Mouse (Mus musculus) liver, adult 2 months (tissue): Measurements from ENCODE around the gene Spred2. TPM values are rescaled to one million over a fixed set of nuclear protein-coding genes. Genes with fewer than 3 reads are reported as not detected.
A peak's percentile ranks its signal among the peaks of the same experiment; 100 is the strongest.

Experiments used
- DNase-seq: peaks from one replicate; pipeline ENCODE4 v3.0.0-alpha.2; 2011; ENCODE audit warnings: low read depth, low spot score; ENCODE audit errors: extremely low read depth
- H3K27ac ChIP-seq: fragments of 200-500 bp; replicated peaks from 2 replicates; pipeline ENCODE4 v1.5.1; 2012; ENCODE audit warnings: low read depth, mild to moderate bottlenecking, control low read depth, inconsistent platforms, low read length; ENCODE audit not compliant: insufficient read depth
- H3K27me3 ChIP-seq: fragments of 200-500 bp; 2 replicates; pipeline ENCODE4 v1.6.1; 2012; ENCODE audit warnings: mild to moderate bottlenecking, moderate library complexity, low read length, inconsistent platforms; ENCODE audit not compliant: control insufficient read depth, insufficient read depth
- H3K36me3 ChIP-seq: fragments of 200-500 bp; 2 replicates; pipeline ENCODE4 v1.6.1; 2012; ENCODE audit warnings: low read length, inconsistent platforms; ENCODE audit not compliant: control insufficient read depth, insufficient read depth
- H3K4me1 ChIP-seq: fragments of 200-500 bp; 2 replicates; pipeline ENCODE4 v1.6.1; 2011; ENCODE audit warnings: low read length; ENCODE audit not compliant: control insufficient read depth, insufficient read depth
- H3K4me3 ChIP-seq: fragments of 200-500 bp; 2 replicates; pipeline ENCODE4 v1.5.1; 2011; ENCODE audit warnings: low read depth, mild to moderate bottlenecking, control low read depth, low read length, moderate library complexity; ENCODE audit not compliant: insufficient read depth
- H3K79me2 ChIP-seq: fragments of 200-500 bp; 2 replicates; pipeline ENCODE4 v1.6.1; 2012; ENCODE audit warnings: inconsistent platforms, mild to moderate bottlenecking, low read length, moderate library complexity; ENCODE audit not compliant: control insufficient read depth, insufficient read depth
- H3K9ac ChIP-seq: fragments of 200-500 bp; 2 replicates; pipeline ENCODE4 v1.6.1; 2012; ENCODE audit warnings: low read depth, mild to moderate bottlenecking, control low read depth, inconsistent platforms, low read length
- CTCF ChIP-seq: fragments of 200-500 bp; IDR thresholded peaks from 2 replicates; pipeline ENCODE4 v1.5.1; 2011; ENCODE audit warnings: low read depth, low read length, control low read depth
- POLR2A ChIP-seq: fragments of 200-500 bp; IDR thresholded peaks from 2 replicates; pipeline ENCODE4 v1.6.1; 2011; ENCODE audit warnings: low read length, control low read depth; ENCODE audit not compliant: insufficient read depth; ENCODE audit errors: extremely low read depth
- WGBS: fragments of 180-500 bp; shearing (Covaris S2); methylation state at CpG from one replicate; pipeline ENCODE4 v1.1.7; 2018; 5-methylcytosine and 5-hydroxymethylcytosine counted together
- polyA plus RNA-seq: library from polyadenylated mRNA; depleted of rRNA; stranded (reverse); fragments of >200 nt; gene quantifications from 2 replicates; pipeline ENCODE4 v1.2.3, GENCODE M21; 2012
- total RNA-seq: library from RNA; depleted of rRNA; stranded (reverse); fragments of >200 nt; gene quantifications from 2 replicates; pipeline ENCODE4 v1.2.3, GENCODE M21; 2014

Gene Spred2
- total and polyA plus RNA-seq, 2 experiments = 3.1 to 5.2 TPM

- Histone ChIP-seq H3K27ac (no peak overlapping the region), H3K9ac (no peak overlapping the region), H3K4me3 (no peak overlapping the region), H3K36me3 (no peaks in the 10 kb centered on the region), H3K79me2 (peaks cover 18% of the 10 kb centered on the region; the same call in 1 of the 2 replicates), H3K27me3 (no peaks in the 10 kb centered on the region), H3K4me1 (peaks cover 14% of the 10 kb centered on the region)
- 63% methylated on average over 2 of the region's 2 CpGs for WGBS
- TF ChIP-seq CTCF (no peak), POLR2A (no peak)
- DNase-seq = no peak
These were observed 2.6 kb downstream of the Spred2 start for GRCm38 (mm10) chr11:19926843-19927120.

DNA sequence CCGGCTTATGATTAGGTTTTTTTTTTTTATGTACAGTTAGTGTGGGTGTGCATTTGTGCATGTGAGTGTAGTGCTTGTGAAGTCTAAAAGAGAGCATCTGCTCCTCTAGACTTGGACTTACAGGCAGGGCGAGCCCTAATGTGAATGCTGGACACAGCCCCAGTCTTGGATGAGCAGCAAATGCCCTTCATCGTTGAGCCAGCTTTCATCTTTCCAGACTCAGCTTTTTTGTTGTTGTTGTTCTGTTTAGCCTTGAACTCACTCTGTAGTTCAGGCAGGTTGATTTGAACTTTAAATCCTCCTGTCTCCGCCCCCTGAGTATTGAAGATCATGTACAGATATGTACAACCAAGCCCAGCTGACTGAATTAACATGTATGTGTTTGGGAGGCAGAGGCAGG lies 4.5 kb downstream of the Spred2 start:
- H3K36me3 ChIP-seq = no peaks in the 10 kb centered on the region
- no peak for TF ChIP-seq CTCF
- TF ChIP-seq POLR2A = no peak

DNA sequence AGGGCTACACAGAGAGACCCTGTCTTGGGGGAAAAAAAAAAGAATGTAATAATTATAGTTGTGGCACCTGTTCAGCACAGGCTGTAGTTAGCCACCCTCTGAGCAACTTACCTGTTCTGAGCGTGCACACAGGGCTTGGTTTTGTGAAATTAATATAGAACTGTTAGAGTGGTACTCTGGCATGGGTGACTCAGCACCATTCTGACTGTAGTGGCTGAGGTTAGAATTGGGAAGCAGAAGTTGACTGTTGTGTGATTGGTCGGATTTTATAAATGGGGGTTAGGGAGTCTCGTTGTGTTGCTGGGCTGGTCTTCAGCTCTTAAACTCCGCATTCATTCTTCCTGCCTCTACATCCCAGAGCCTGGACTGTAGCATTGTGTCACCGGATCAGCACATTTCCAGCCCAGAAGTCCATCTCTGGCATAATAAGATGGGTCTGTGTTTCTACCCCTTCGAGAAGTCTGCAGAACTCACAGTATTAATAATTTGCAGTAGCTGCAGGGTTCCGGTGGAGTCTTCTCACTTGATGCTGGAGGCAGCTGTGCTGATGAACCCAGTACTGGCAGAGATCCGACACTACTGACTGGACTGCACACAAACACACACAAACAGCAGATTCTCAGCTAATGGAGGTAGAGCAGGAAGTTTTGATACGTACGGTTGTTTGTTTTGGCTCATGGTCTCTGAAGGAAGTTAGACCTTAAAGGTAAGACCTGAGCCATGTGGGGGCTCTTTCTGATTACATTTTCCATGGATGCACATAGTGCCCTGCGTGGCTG lies 5.1 kb downstream of the Spred2 start:
- DNase-seq = peak; percentile 54
- no peak overlapping the region for H3K9ac ChIP-seq
- H3K4me1 ChIP-seq = peaks cover 14% of the 10 kb centered on the region
- no peak overlapping the region for H3K4me3 ChIP-seq
- TF ChIP-seq CTCF = no peak
- TF ChIP-seq POLR2A = no peak
- WGBS = 52% methylated on average over 11 of the region's 11 CpGs
- H3K27me3 ChIP-seq = no peaks in the 10 kb centered on the region
- no peak overlapping the region for H3K27ac ChIP-seq
- H3K79me2 ChIP-seq = peaks cover 27% of the 10 kb centered on the region
- no peaks in the 10 kb centered on the region for H3K36me3 ChIP-seq

More for the DNA sequence above, 4.5 kb downstream of the Spred2 start:
- H3K27ac ChIP-seq = no peak overlapping the region
- H3K4me3 ChIP-seq = no peak overlapping the region
- peaks cover 14% of the 10 kb centered on the region for H3K4me1 ChIP-seq
- 56% methylated on average over 4 of the region's 4 CpGs for WGBS
- DNase-seq = peak; percentile 68
- no peaks in the 10 kb centered on the region for H3K27me3 ChIP-seq
- peaks cover 27% of the 10 kb centered on the region for H3K79me2 ChIP-seq
- no peak overlapping the region for H3K9ac ChIP-seq

- 91% methylated on average over 9 of the region's 9 CpGs for WGBS
- H3K79me2 ChIP-seq = peaks cover 20% of the 10 kb centered on the region
- no peaks in the 10 kb centered on the region for H3K27me3 ChIP-seq
- no peak overlapping the region for H3K27ac ChIP-seq
- TF ChIP-seq CTCF (no peak), POLR2A (no peak)
- H3K36me3 ChIP-seq = no peaks in the 10 kb centered on the region
- no peak overlapping the region for H3K9ac ChIP-seq
- no peak for DNase-seq
- no peak overlapping the region for H3K4me3 ChIP-seq
- H3K4me1 ChIP-seq = peaks cover 12% of the 10 kb centered on the region
These were observed 7.5 kb downstream of the Spred2 start for GRCm38 (mm10) chr11:19931569-19932230.

DNA sequence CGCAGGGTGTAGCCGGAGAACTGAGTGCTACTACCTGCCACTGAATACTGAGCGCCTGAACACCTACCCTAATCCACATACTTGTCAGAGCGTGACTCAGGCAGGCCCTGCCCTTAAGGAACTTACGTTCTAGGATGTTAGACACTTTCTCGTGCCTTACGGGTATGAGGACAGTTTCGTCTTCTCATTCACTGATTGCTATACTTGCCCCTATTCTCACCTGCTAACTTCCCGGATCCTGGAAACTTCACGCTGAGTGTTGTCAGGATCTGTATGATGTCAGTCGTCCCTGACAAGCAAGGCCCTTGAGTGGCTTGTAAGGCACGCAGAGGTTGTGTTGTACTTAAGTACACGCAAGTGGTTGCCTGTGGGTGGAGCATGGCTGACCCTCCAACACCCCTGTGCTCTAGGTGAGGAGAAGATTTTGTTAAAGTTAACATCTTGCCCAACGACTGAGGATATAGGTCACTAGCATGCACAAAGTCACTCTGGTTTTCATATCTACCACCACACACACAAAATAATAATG lies 8.9 kb downstream of the Spred2 start:
- TF ChIP-seq CTCF (no peak), POLR2A (no peak)
- H3K36me3 ChIP-seq = no peaks in the 10 kb centered on the region
- peaks cover 21% of the 10 kb centered on the region for H3K79me2 ChIP-seq
- no peak overlapping the region for H3K27ac ChIP-seq
- DNase-seq = no peak
- 93% methylated on average over 14 of the region's 14 CpGs for WGBS
- no peak overlapping the region for H3K9ac ChIP-seq
- H3K27me3 ChIP-seq = no peaks in the 10 kb centered on the region
- H3K4me1 ChIP-seq = peaks cover 12% of the 10 kb centered on the region
- no peak overlapping the region for H3K4me3 ChIP-seq
